Mouse (Mus musculus) forelimb bud, embryonic 11.5 days (tissue): ENCODE measurements around the gene Lcn4.
A peak's percentile ranks its signal among the peaks of the same experiment; 100 is the strongest.

Source experiments
- DNase-seq: peaks from one replicate; pipeline ENCODE4 v3.0.0-alpha.2; 2012; ENCODE audit warnings: low read depth, low spot score

The Lcn4 gene

DNA sequence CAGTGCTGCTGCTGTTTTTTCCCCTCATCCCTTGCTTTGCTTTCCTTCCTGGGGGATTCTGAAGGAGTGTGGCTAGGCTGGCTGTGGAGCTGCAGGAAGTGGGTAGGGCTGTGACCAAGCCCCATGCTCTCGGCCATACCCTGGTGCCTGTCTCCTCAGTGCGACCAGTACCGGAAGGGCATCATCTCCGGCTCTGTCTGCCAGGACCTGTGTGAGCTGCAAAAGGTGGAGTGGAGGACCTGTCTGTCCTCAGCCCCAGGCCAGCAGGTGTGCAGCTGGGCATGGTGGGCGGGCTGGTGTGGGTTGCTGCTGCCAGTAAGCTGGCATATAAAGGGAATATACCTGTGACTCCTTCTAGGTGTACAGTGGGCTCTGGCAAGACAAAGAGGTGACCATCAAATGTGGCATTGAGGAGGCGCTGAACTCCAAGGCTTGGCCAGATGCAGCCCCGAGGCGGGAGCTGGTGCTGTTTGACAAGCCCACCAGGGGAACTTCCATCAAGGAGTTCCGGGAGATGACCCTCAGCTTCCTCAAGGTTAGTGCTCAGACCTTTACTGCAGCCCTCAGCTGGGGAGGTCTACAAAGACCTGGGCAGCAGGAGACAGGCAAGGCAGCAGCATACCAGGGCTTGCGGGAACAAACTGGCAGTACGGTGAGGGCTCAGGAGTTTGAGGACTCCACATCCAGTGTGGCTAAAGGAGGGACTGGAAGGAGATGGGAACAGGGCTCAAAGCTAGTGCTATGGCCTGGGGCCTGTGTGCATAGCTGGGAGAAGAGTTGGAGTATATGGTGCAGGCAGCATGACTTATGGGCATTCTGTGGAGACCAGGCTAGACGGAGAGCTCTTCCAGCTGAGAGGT is 36.2 kb downstream of the Lcn4 start:
- no peak for DNase-seq

- no peak for DNase-seq
These were observed 37.0 kb downstream of the Lcn4 start for GRCm38 (mm10) chr2:26633953-26634530.

DNA sequence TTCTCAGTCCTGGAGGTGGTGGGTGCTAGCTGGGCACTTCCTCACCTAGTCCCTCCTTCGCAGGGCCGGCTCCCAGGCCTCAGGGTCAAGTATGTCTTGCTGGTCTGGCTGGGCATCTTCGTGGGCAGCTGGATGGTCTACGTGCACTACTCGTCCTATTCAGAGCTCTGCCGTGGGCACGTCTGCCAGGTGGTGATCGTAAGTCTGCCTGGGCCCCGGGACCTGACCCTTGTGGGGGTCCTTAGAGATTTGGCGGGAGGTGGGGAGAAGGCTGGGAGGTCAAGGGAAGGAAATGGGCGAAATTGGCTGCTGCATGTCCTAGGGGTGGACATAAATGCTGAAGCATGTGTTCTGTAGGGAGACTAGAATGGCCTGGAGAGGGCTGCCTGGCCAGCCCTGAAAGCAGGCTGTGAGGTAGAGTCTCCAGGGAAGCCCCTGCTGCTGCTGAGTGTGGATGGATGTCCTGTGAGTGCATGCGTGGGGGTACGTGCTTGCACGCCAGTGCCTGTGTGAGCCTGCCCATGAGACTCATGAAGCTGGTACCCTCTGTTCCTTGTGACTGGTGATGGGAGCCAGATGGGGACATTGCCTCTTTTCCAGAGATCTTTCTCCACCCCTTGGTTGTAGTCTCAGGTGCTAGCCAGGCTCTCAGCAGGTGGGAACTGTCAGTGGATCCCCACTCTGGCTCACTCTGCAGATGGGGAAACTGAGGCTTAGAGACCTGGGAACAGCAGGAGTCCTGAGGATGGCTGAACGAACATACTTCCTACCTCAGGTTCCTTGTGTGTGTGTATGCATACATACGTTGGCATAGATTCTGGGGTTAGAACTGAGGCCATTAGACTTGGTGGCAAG is 38.3 kb downstream of the Lcn4 start:
- no peak for DNase-seq

GRCm38 (mm10) chr2:26628792-26629437 is 42.2 kb downstream of the Lcn4 start:
- no peak for DNase-seq

DNA sequence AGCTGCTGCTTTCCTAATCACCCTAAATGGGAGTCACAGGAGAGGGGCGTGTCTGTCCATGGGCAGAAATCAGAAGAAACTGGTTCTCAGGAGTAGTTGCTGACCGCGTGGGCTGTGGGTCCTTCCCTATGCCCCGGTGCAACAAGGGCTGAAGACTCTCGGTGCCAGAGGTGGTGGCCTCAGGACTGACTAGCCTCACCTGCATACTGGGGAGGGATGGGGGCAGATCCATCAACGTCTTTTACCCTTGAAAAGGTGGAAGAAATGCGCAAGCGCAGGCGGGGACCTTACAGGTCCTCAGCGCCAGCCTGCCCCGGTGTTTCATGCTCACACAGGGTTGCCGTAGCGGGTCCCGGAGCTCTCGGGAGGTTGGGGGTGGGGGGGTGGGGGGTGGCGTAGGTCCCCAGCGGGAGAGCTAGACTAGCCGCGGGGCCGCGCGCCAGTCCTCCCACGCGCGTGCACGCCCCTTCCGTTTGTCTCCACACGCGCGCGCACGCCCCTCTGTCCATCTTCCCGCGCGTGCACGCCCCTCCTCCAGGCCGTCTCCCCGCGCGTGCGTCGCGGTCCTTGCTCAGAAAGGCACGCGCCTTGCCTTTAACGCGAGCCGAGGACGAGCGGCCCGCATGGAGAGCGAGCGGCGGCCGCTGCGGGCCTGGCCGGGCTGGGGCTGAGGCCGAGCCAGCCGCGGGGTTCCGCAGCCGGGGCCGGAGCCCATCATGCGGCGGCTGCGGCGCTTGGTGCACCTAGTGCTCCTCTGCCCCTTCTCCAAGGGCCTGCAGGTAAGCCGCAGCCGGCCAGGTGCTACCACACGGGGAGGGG is 43.0 kb downstream of the Lcn4 start, which contains the start of gene Fam69b:
Gene Fam69b (plus strand): TSS at position 537 of the 819 bp plus-strand sequence.
- peak; percentile 76 for DNase-seq

- DNase-seq: no peak
These were observed 45.0 kb downstream of the Lcn4 start for GRCm38 (mm10) chr2:26626081-26626480.

GRCm38 (mm10) chr2:26625419-26625818 is 45.7 kb downstream of the Lcn4 start:
- no peak for DNase-seq

- no peak for DNase-seq
These were observed 48.1 kb downstream of the Lcn4 start for GRCm38 (mm10) chr2:26622984-26623383.

DNA sequence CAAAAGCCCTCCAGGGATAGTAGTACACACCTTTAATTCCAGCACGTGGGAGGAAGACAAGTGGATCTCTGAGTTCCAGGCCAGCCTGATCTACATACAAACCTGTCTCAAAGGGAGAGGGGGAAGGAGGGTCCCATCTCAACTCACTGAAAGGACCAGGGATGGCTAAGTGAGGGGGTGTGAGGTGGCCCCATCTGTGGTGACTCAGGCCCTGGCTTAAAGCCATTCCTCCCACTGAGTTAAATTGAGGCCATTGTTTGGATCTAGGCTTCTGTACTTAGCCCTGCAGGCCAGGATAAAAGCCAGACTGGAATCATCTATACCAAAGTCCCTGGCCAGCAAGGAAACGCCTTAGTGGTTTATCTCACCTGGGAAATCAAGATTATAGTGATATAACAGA is 49.8 kb downstream of the Lcn4 start:
- DNase-seq: no peak

GRCm38 (mm10) chr2:26617928-26618327 is 53.2 kb downstream of the Lcn4 start:
- no peak for DNase-seq
